Mouse (Mus musculus) E14TG2a.4 (cell line): ENCODE results near the gene Pde4d.

ENCODE experiments used
- CTCF ChIP-seq: conservative IDR thresholded peaks from 2 replicates; pipeline ENCODE4 v1.5.1; 2014; ENCODE audit warnings: low read length
- NANOG ChIP-seq: IDR thresholded peaks from 2 replicates; pipeline ENCODE4 v1.6.1; 2014; ENCODE audit warnings: borderline replicate concordance, low read length, mixed read lengths
- POU5F1 ChIP-seq: IDR thresholded peaks from 2 replicates; pipeline ENCODE4 v1.6.1; 2014; ENCODE audit warnings: low read length, borderline replicate concordance

DNA sequence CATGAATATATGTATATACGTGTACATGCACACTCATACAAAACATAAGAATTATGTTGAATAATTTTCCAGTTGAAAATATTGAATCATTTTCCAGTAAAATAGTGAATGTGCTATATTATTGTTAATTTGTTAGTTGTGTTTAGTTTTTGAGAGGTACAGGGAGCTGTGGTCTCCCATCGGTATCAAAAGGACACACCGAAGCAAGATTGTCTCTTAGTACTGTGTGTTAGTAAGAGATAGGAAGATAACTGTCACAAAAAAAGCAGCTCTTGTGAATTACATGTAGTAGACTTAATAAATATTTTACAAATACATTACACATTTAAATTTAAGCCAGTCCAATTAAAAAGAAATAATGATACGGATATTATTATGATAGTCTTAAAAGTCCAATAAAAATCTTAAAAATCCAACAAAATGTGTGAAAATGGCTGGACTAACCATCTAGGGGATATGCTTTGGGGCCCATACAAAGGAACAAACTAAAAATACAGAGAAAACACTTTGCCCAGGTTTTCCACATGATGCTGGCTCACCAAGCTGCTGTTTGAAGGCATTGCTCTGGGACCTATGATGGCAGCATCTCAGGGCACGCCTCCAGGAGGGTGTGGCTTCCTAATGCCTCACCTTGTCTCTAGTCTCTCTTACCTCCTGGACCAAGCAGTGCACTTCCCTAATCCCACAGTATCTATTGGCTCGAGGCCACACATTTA is 1441.6 kb downstream of the Pde4d start:
- TF ChIP-seq CTCF (no peak), POU5F1 (no peak), NANOG (no peak)
